Mouse (Mus musculus) spleen, postnatal 10 days (tissue): ENCODE measurements around the gene Olfr871.
"Not testable (repeated sequence)": the region's sequence is repeated elsewhere in the genome, so short reads cannot be mapped to it uniquely, and the experiment has no call there.

Source experiments
- DNase-seq, 2 experiments: peaks; one replicate each; pipeline ENCODE4 v3.0.0; 2021 to 2022; ENCODE audit warnings: low spot score in 2 of 2

Gene Olfr871

DNA sequence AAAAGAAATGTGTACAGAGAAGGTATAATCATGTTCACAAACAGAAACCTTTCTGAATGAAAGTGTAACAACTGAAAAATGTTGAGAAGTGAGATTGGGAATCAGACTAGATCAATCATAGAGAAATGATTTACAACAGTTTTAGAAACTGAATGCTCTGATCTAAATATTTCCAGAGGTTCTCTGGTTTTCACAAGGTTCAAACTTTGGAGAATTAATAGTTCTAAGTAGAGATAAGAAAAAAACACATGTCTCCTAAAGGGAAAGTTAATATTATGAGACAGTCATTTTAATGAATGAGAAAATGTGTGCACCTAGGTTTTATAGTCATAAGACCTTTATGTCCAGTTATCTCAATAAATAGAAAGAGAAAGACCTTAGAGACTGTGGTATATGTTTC is at the start of gene Olfr871:
Gene Olfr871, plus strand, starts transcription at position 301 of the 400 bp plus-strand sequence.
- DNase-seq, result no peak

DNA sequence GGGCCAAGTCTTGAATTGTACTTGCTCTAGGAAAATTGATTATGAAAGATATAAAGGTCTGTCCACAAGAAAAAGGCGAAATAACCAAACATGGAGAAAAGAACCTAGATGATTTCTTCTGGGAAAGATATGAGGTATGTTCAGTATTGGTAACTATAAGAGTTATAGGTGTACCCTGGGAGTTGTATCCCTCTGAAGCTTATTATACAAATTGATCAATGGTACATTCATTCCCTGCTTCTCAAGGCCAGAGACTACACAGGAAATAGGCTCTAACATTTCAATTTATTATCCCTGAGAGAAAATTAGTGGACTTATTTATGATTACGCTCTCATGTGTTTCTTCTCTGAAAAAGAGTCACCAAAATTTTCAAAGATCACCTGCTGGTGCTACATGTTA is 38.0 kb upstream of the Olfr871 start, which contains the start of gene Olfr870:
Gene Olfr870, minus strand, starts transcription at position 101 of the 400 bp plus-strand sequence.
- no peak for DNase-seq

DNA sequence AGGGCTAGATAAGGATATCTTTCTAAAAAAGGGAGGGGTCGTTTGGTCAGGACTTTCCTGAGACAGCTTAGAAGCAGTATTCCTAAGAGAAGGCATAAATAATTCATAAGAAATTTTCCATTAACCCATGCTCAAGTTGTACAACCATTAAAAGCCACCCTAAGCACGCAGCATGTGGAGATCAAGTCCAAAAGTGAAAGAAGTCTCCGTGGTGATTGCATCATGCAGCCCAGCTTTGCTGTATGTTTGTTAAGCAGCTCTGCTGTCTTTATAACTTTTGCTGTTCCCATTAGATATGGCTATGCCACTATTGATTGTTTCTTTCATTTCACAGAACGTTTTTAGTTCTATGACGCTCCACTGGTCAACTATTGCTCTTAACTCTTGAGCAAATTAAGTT is 32.5 kb upstream of the Olfr871 start:
- no peak for DNase-seq

DNA sequence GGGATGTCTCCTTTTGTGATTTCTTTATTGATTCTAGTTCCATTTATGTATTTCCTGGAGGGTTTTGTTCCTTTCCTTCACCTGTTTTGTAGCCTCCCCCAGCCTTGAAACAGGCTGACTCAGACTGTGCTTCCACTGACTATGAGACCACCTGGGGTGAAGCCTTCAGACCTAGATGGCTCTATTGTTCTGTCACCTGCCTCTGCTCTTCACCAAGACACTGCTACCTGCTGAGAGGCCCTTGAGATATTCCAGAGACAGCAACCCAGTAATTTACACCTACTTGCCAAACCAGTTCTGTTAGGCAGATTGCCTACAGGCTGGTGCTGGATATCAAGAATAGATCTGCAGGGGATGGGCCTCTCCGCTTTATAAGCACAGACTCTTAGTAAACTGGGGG is 9.9 kb upstream of the Olfr871 start:
- DNase-seq, result no peak

DNA sequence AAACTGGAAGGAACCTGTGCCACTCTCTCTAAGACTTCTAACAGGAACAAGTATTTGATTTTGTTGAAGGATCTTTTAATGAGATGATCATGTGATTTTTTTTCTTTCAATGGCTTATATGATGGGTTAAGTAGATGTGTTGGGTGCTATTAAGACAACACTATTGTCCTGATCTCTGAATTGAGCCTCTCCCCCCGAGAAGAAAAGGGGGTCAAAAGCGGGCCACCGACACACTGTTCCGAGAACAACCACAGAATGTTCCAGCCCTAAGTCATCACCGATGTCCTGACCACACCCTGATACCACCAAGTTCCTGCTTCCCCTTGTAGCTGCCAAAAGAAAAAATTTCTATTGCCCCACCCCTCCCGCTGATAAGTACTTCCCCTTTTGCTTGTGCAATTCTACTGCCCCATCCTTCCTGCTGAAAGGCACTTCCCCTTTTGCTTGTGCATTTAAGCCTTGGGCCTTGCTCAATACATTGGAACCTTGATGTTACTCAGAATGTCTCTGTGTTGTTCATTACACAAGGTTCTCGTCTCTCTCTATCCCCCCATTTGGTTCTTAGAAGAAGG is 8.5 kb upstream of the Olfr871 start:
- not testable (repeated sequence) for DNase-seq

DNA sequence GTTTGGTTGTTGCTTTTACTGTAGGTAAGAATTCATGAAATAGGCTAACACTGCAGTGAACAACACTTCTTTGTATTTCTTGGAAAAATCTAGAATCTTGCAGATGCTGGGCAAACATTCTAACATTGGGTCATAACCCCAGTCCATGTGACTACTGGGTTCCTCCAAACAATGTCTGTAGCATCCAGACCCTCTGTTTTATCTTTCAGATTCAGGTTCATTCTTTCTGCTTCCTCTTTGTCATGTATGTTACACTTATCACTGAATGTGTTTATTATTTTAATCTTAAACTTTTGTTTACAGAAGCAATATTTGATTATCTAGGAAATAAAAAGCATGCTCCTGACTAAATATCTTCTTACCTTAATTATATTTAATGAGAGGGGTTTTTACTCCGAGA is 1.2 kb upstream of the Olfr871 start:
- no peak for DNase-seq

DNA sequence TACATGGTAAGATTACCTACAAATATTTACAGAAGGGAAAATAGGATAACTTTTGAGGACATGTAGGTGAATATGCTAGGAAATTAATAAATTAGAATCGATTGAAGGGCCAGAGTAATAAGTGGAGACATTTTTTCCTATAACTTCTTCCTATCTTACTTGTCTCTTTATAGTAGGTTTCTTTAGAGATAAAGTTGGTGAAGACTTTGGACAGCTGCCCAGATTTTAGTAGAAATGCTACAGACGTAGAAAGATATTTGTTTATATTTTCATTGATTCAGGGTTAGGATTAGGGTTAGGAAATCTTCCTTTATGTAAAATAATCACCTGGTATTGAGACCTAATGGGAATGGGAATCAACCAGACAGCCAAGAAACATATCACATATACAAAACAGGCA is 530 bp upstream of the Olfr871 start:
- no peak for DNase-seq

DNA sequence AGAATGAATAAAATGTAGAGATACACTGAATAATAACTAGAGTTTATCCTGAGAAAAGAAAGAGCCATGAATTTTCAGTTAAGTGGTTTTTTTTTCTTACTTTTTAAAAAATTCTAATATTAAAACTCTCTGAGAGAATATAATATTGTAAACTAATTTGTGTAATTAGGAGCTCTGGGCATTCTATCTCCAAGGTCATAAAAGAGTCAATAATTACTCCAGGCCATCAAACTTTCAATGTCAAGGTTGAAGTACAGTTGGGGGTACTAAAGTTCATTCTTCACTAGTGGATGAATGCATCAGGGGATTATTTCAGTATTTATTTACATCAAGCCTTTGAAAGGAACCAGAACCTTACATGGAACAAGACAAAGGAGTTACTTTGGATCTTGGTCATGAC is 24.8 kb downstream of the Olfr871 start, which contains the start of gene Olfr872:
Gene Olfr872, plus strand, starts transcription at position 301 of the 400 bp plus-strand sequence.
- no peak for DNase-seq

DNA sequence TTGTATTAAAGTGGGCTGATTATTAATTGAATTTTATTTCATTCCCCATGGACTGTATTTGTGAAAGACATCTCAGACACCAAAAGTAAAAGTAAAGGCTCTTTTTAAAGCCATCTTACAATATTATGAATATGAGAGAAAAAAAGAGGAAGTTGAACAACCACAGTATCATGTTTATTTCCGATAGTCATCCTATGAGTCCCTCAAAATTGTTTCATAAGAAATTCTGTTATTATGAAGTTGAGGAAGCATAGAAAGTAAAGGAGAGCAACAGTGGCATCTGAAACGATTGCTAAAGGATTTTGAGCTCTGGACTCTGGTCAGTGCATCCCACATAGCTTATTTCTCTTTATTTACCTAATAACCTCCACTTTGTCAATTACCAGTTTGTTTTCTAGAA is 25.4 kb downstream of the Olfr871 start:
- DNase-seq, result no peak
